In genomic region chr4:100160156-100160555, GRCm38 (mm10) we compare ENCODE assay signal across 14 mouse cellular contexts.
"Had no signal": no experiment of that assay in that cellular context is flagged by ENCODE, and none has a peak within 500 bp of the region (broad histone marks: within the 10 kb centered on the region; RNA-seq: fewer than 3 reads in every experiment).

No protein-coding gene starts in this region.

- H3K36me3 ChIP-seq: kidney, embryonic 15.5 days; limb, embryonic 10.5 days; liver, embryonic 15.5 days; neural tube, embryonic 15.5 days had no signal

- H3K27ac ChIP-seq: kidney, embryonic 15.5 days; left cerebral cortex, adult 2 months; limb, embryonic 10.5 days; liver, embryonic 15.5 days; neural tube, embryonic 15.5 days had no signal

- H3K9me3 ChIP-seq: kidney, embryonic 15.5 days; limb, embryonic 10.5 days; liver, embryonic 15.5 days; neural tube, embryonic 15.5 days had no signal

- H3K27me3 ChIP-seq: kidney, embryonic 15.5 days; liver, embryonic 15.5 days; neural tube, embryonic 15.5 days had no signal

- ATAC-seq: lung, postnatal 0 days had no signal

- H3K4me1 ChIP-seq: liver, embryonic 15.5 days; neural tube, embryonic 15.5 days had no signal

- H3K4me3 ChIP-seq: kidney, embryonic 15.5 days; left cerebral cortex, adult 2 months; limb, embryonic 10.5 days; liver, embryonic 15.5 days; myocyte; neural tube, embryonic 15.5 days had no signal

- DNase-seq: kidney, postnatal 14 days; lung, adult 2 months; lung, postnatal 36 days; midbrain, embryonic 14.5 days; right cerebral cortex, adult 18-20 months; right cerebral cortex, postnatal 25 days; thymus, postnatal 4 days had no signal
